Mouse (Mus musculus) bone marrow macrophage, adult 2 months (primary cell): ENCODE data around the gene Sesn1.

Experiments used
- CTCF ChIP-seq: IDR thresholded peaks from 2 replicates; pipeline ENCODE4 v1.5.1; 2012; ENCODE audit warnings: low read depth, mild to moderate bottlenecking, low read length, moderate library complexity
- POLR2A ChIP-seq: IDR thresholded peaks from 2 replicates; pipeline ENCODE4 v1.6.1; 2012; ENCODE audit warnings: mild to moderate bottlenecking, low read depth, low read length, borderline replicate concordance

DNA sequence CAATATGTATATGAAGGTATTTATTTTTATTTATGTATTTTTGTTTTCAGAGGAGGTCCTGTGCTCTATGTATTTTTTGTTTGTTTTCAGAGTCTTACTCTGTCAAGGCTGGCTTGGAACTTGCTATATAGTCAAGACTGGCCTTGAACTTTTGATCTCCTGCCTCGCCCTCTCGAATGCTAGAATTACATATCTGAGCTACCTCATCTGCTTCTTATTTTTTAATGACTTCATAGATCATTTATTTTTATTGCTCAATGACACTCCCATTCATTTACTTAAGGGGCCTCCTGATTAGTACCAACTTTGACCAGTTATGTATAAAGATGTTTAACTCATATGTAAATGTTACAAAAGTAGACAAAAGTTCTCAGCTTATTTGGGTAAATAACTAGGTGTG, 87.1 kb downstream of the Sesn1 start:
- no peak for TF ChIP-seq CTCF
- TF ChIP-seq POLR2A: no peak
